Mouse (Mus musculus): Measurements from ENCODE around the gene Herc2. TPM values are rescaled to one million over a fixed set of nuclear protein-coding genes. Genes with fewer than 3 reads are reported as not detected.

The Herc2 gene
- polyA plus RNA-seq, 1 experiment, result 19.4 TPM

GRCm38 (mm10) chr7:56131548-56131947 is 81.6 kb downstream of the Herc2 start:
- TF ChIP-seq POLR2A (IDR thresholded peaks at IDR 0.05; ENCODE audit: low read depth, low read length) (no peak), CTCF (IDR thresholded peaks at IDR 0.05; ENCODE audit: extremely low read depth, insufficient read depth, insufficient read length, insufficient replicate concordance) (no peak)
- 17% methylated on average over 6 of the region's 6 CpGs for WGBS
- Histone ChIP-seq H3K4me1 (ENCODE audit: control insufficient read depth, insufficient read depth, insufficient read length) (no peaks in the 10 kb centered on the region; the same call in 1 of the 2 replicates), H3K27me3 (ENCODE audit: control insufficient read depth, insufficient read depth, low read length) (no peaks in the 10 kb centered on the region), H3K27ac (ENCODE audit: insufficient read depth, low read length) (no peak overlapping the region), H3K36me3 (ENCODE audit: control insufficient read depth, insufficient read depth, low read length) (peaks cover 19% of the 10 kb centered on the region), H3K4me3 (ENCODE audit: extremely low read depth, insufficient read depth, insufficient read length) (no peak overlapping the region)
- no peak for DNase-seq (ENCODE audit: low read depth in 1 of 2, low spot score in 2 of 2)

- no peak overlapping the region for H3K27ac ChIP-seq (ENCODE audit: insufficient read depth, low read length)
- no peak overlapping the region for H3K4me3 ChIP-seq (ENCODE audit: extremely low read depth, insufficient read depth, insufficient read length)
- no peaks in the 10 kb centered on the region for H3K27me3 ChIP-seq (ENCODE audit: control insufficient read depth, insufficient read depth, low read length)
- TF ChIP-seq POLR2A (IDR thresholded peaks at IDR 0.05; ENCODE audit: low read depth, low read length) (no peak), CTCF (IDR thresholded peaks at IDR 0.05; ENCODE audit: extremely low read depth, insufficient read depth, insufficient read length, insufficient replicate concordance) (no peak)
- no peak for DNase-seq (ENCODE audit: low read depth in 1 of 2, low spot score in 2 of 2)
- whole genome bisulfite sequencing, result 95% methylated on average over 7 of the region's 7 CpGs
- H3K4me1 ChIP-seq (ENCODE audit: control insufficient read depth, insufficient read depth, insufficient read length), result no peaks in the 10 kb centered on the region
- H3K36me3 ChIP-seq (ENCODE audit: control insufficient read depth, insufficient read depth, low read length), result peaks cover 29% of the 10 kb centered on the region
Measured at GRCm38 (mm10) chr7:56138706-56139105, 88.7 kb downstream of the Herc2 start.

GRCm38 (mm10) chr7:56146424-56146823 is 96.4 kb downstream of the Herc2 start:
- Histone ChIP-seq H3K4me1 (ENCODE audit: control insufficient read depth, insufficient read depth, insufficient read length) (no peaks in the 10 kb centered on the region), H3K27ac (ENCODE audit: insufficient read depth, low read length) (no peak overlapping the region), H3K36me3 (ENCODE audit: control insufficient read depth, insufficient read depth, low read length) (peaks cover 28% of the 10 kb centered on the region), H3K4me3 (ENCODE audit: extremely low read depth, insufficient read depth, insufficient read length) (no peak overlapping the region), H3K27me3 (ENCODE audit: control insufficient read depth, insufficient read depth, low read length) (no peaks in the 10 kb centered on the region)
- TF ChIP-seq POLR2A (IDR thresholded peaks at IDR 0.05; ENCODE audit: low read depth, low read length) (no peak), CTCF (IDR thresholded peaks at IDR 0.05; ENCODE audit: extremely low read depth, insufficient read depth, insufficient read length, insufficient replicate concordance) (no peak)
- DNase-seq (ENCODE audit: low read depth in 1 of 2, low spot score in 2 of 2), result no peak
- WGBS, result 93% methylated on average over 3 of the region's 3 CpGs

- WGBS, result 81% methylated on average over 7 of the region's 7 CpGs
- Histone ChIP-seq H3K36me3 (ENCODE audit: control insufficient read depth, insufficient read depth, low read length) (peaks cover 42% of the 10 kb centered on the region), H3K4me3 (ENCODE audit: extremely low read depth, insufficient read depth, insufficient read length) (no peak overlapping the region)
Measured at GRCm38 (mm10) chr7:56148925-56149324, 98.9 kb downstream of the Herc2 start.

GRCm38 (mm10) chr7:56151885-56152676 is 102.1 kb downstream of the Herc2 start:
- TF ChIP-seq CTCF (IDR thresholded peaks at IDR 0.05; ENCODE audit: extremely low read depth, insufficient read depth, insufficient read length, insufficient replicate concordance), result no peak
- no peak for TF ChIP-seq POLR2A (IDR thresholded peaks at IDR 0.05; ENCODE audit: low read depth, low read length)
- H3K27ac ChIP-seq (ENCODE audit: insufficient read depth, low read length), result no peak overlapping the region
- 96% methylated on average over 16 of the region's 16 CpGs for WGBS
- no peak overlapping the region for H3K4me3 ChIP-seq (ENCODE audit: extremely low read depth, insufficient read depth, insufficient read length)
- no peak for DNase-seq (ENCODE audit: low read depth in 1 of 2, low spot score in 2 of 2)
- peaks cover 35% of the 10 kb centered on the region for H3K36me3 ChIP-seq (ENCODE audit: control insufficient read depth, insufficient read depth, low read length)
- no peaks in the 10 kb centered on the region for H3K27me3 ChIP-seq (ENCODE audit: control insufficient read depth, insufficient read depth, low read length)
- H3K4me1 ChIP-seq (ENCODE audit: control insufficient read depth, insufficient read depth, insufficient read length), result no peaks in the 10 kb centered on the region

More at GRCm38 (mm10) chr7:56148925-56149324, 98.9 kb downstream of the Herc2 start:
- H3K4me1 ChIP-seq (ENCODE audit: control insufficient read depth, insufficient read depth, insufficient read length), result no peaks in the 10 kb centered on the region
- no peak for DNase-seq (ENCODE audit: low read depth in 1 of 2, low spot score in 2 of 2)
- no peak overlapping the region for H3K27ac ChIP-seq (ENCODE audit: insufficient read depth, low read length)
- TF ChIP-seq POLR2A (IDR thresholded peaks at IDR 0.05; ENCODE audit: low read depth, low read length) (no peak), CTCF (IDR thresholded peaks at IDR 0.05; ENCODE audit: extremely low read depth, insufficient read depth, insufficient read length, insufficient replicate concordance) (no peak)
- H3K27me3 ChIP-seq (ENCODE audit: control insufficient read depth, insufficient read depth, low read length), result no peaks in the 10 kb centered on the region

GRCm38 (mm10) chr7:56153161-56153560 is 103.2 kb downstream of the Herc2 start:
- TF ChIP-seq POLR2A (IDR thresholded peaks at IDR 0.05; ENCODE audit: low read depth, low read length), result no peak
- no peak for TF ChIP-seq CTCF (IDR thresholded peaks at IDR 0.05; ENCODE audit: extremely low read depth, insufficient read depth, insufficient read length, insufficient replicate concordance)
- no peaks in the 10 kb centered on the region for H3K27me3 ChIP-seq (ENCODE audit: control insufficient read depth, insufficient read depth, low read length)
- no peaks in the 10 kb centered on the region for H3K4me1 ChIP-seq (ENCODE audit: control insufficient read depth, insufficient read depth, insufficient read length)
- no peak overlapping the region for H3K27ac ChIP-seq (ENCODE audit: insufficient read depth, low read length)
- no peak overlapping the region for H3K4me3 ChIP-seq (ENCODE audit: extremely low read depth, insufficient read depth, insufficient read length)
- no peak for DNase-seq (ENCODE audit: low read depth in 1 of 2, low spot score in 2 of 2)
- WGBS, result 93% methylated on average over 9 of the region's 9 CpGs
- H3K36me3 ChIP-seq (ENCODE audit: control insufficient read depth, insufficient read depth, low read length), result peaks cover 41% of the 10 kb centered on the region

GRCm38 (mm10) chr7:56153625-56154024 is 103.6 kb downstream of the Herc2 start:
- no peaks in the 10 kb centered on the region for H3K4me1 ChIP-seq (ENCODE audit: control insufficient read depth, insufficient read depth, insufficient read length)
- no peak for TF ChIP-seq CTCF (IDR thresholded peaks at IDR 0.05; ENCODE audit: extremely low read depth, insufficient read depth, insufficient read length, insufficient replicate concordance)
- TF ChIP-seq POLR2A (IDR thresholded peaks at IDR 0.05; ENCODE audit: low read depth, low read length), result no peak
- WGBS, result 97% methylated on average over 12 of the region's 12 CpGs
- H3K36me3 ChIP-seq (ENCODE audit: control insufficient read depth, insufficient read depth, low read length), result peaks cover 40% of the 10 kb centered on the region
- DNase-seq (ENCODE audit: low read depth in 1 of 2, low spot score in 2 of 2), result no peak
- no peaks in the 10 kb centered on the region for H3K27me3 ChIP-seq (ENCODE audit: control insufficient read depth, insufficient read depth, low read length)
- no peak overlapping the region for H3K27ac ChIP-seq (ENCODE audit: insufficient read depth, low read length)
- H3K4me3 ChIP-seq (ENCODE audit: extremely low read depth, insufficient read depth, insufficient read length), result no peak overlapping the region

All from spleen, adult 2 months (tissue).